Mouse (Mus musculus) heart, embryonic 16.5 days (tissue): ENCODE results near the gene Agbl2. TPM values are rescaled to one million over a fixed set of nuclear protein-coding genes. Genes with fewer than 3 reads are reported as not detected.

Source experiments
- polyA plus RNA-seq: library from polyadenylated mRNA; unstranded; fragments of >200 nt; fragmentation: Nextera tagmentation; extraction: Ambion mirVana; gene quantifications from 2 replicates; pipeline ENCODE4 v1.2.1, GENCODE M21; 2015

Agbl2 gene
- polyA plus RNA-seq, 1 experiment from 2014 or later: 1.9 TPM

Other genes with a start within 250 kb of the Agbl2 start
- 1.0 and 1.1 TPM in 2 replicates for gene Ptprj, start 202.1 kb upstream of the Agbl2 start, polyA plus RNA-seq
- gene Nup160, start 105.5 kb upstream of the Agbl2 start, polyA plus RNA-seq: 22.3 and 26.3 TPM in 2 replicates
- 50.2 and 54.1 TPM in 2 replicates for gene Fnbp4, start 37.4 kb upstream of the Agbl2 start, polyA plus RNA-seq
- 259 and 270 TPM in 2 replicates for gene Mtch2, start 64.4 kb downstream of the Agbl2 start, polyA plus RNA-seq
- gene C1qtnf4, start 103.1 kb downstream of the Agbl2 start, polyA plus RNA-seq: 10.8 and 11.2 TPM in 2 replicates
- 27.8 and 29.1 TPM in 2 replicates for gene Kbtbd4, start 122.0 kb downstream of the Agbl2 start, polyA plus RNA-seq
- 414 and 420 TPM in 2 replicates for gene Ndufs3, start 122.1 kb downstream of the Agbl2 start, polyA plus RNA-seq
- gene Celf1, start 157.7 kb downstream of the Agbl2 start, polyA plus RNA-seq: 100 and 108 TPM in 2 replicates